Mouse (Mus musculus): ENCODE measurements around the gene Prps1. TPM values are rescaled to one million over a fixed set of nuclear protein-coding genes. Genes with fewer than 3 reads are reported as not detected.

Gene Prps1
- polyA plus RNA-seq, 1 experiment, result 60.8 TPM

- Histone ChIP-seq H3K4me1 (ENCODE audit: control insufficient read depth, insufficient read depth, low read length) (no peaks in the 10 kb centered on the region), H3K27ac (ENCODE audit: insufficient read depth, low read length) (no peak overlapping the region), H3K4me3 (ENCODE audit: insufficient read depth, low read length) (no peak overlapping the region)
- TF ChIP-seq POLR2A (IDR thresholded peaks at IDR 0.05; ENCODE audit: extremely low read depth, insufficient read depth, low read length) (no peak), CTCF (IDR thresholded peaks at IDR 0.05; ENCODE audit: extremely low read depth, insufficient read depth, low read length) (no peak)
These were observed 10.9 kb upstream of the Prps1 start for GRCm38 (mm10) chrX:140445551-140445950.

DNA sequence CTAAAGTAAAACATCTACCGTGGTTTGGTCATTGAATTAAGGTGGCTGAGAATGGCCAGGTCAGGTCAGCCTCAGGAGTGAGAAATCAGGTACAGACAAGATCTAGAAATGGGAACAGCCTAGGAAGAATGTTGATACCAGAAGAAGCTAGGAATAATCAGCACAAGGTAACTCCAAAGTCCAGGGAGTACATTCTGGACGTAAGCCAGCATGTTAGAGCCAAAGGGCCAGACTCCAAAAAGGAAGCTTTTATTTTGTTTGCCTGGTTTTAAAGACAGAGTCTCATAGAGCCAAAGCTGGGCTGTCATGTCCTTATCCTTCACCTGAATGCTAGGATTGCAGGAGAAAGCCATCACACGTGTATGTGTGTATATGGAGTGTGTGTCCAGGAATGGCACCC is 6.3 kb upstream of the Prps1 start:
- Histone ChIP-seq H3K4me1 (ENCODE audit: control insufficient read depth, insufficient read depth, low read length) (no peaks in the 10 kb centered on the region), H3K27ac (ENCODE audit: insufficient read depth, low read length) (no peak overlapping the region), H3K4me3 (ENCODE audit: insufficient read depth, low read length) (no peak overlapping the region)
- TF ChIP-seq CTCF (IDR thresholded peaks at IDR 0.05; ENCODE audit: extremely low read depth, insufficient read depth, low read length) (no peak), POLR2A (IDR thresholded peaks at IDR 0.05; ENCODE audit: extremely low read depth, insufficient read depth, low read length) (no peak)

- no peaks in the 10 kb centered on the region for H3K4me1 ChIP-seq (ENCODE audit: control insufficient read depth, insufficient read depth, low read length)
- peak overlapping the region; percentile 86 for H3K4me3 ChIP-seq (ENCODE audit: insufficient read depth, low read length)
- TF ChIP-seq POLR2A (IDR thresholded peaks at IDR 0.05; ENCODE audit: extremely low read depth, insufficient read depth, low read length), result no peak
- no peak for TF ChIP-seq CTCF (IDR thresholded peaks at IDR 0.05; ENCODE audit: extremely low read depth, insufficient read depth, low read length)
- H3K27ac ChIP-seq (ENCODE audit: insufficient read depth, low read length), result no peak overlapping the region
These were observed 508 bp downstream of the Prps1 start for GRCm38 (mm10) chrX:140456751-140457491.

DNA sequence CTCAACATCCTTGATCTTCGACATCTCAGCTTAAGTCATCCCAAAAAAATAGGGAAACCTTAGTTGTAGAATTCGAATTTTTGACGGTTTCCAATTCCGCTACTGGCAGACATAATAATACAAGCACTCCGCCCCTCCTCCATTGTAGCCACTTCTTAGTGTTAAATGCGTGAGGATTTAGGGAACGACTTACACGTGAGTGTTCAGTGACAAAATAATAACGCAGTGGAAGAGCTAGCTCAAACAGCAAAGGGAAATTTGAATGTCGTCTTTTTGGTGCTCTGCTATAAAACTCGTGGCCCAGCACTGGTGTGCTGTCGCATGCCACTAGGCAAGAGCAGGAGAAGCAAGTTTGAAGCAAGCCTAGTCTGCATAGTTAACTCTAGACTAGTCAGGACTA is 1.1 kb downstream of the Prps1 start:
- no peak for TF ChIP-seq POLR2A (IDR thresholded peaks at IDR 0.05; ENCODE audit: extremely low read depth, insufficient read depth, low read length)
- TF ChIP-seq CTCF (IDR thresholded peaks at IDR 0.05; ENCODE audit: extremely low read depth, insufficient read depth, low read length), result no peak
- H3K4me3 ChIP-seq (ENCODE audit: insufficient read depth, low read length), result peak overlapping the region; percentile 86
- H3K4me1 ChIP-seq (ENCODE audit: control insufficient read depth, insufficient read depth, low read length), result no peaks in the 10 kb centered on the region
- no peak overlapping the region for H3K27ac ChIP-seq (ENCODE audit: insufficient read depth, low read length)

GRCm38 (mm10) chrX:140478231-140478630 is 21.8 kb downstream of the Prps1 start:
- H3K4me1 ChIP-seq (ENCODE audit: control insufficient read depth, insufficient read depth, low read length), result no peaks in the 10 kb centered on the region
- H3K4me3 ChIP-seq (ENCODE audit: insufficient read depth, low read length), result no peak overlapping the region
- H3K27ac ChIP-seq (ENCODE audit: insufficient read depth, low read length), result no peak overlapping the region
- TF ChIP-seq CTCF (IDR thresholded peaks at IDR 0.05; ENCODE audit: extremely low read depth, insufficient read depth, low read length) (no peak), POLR2A (IDR thresholded peaks at IDR 0.05; ENCODE audit: extremely low read depth, insufficient read depth, low read length) (no peak)

- H3K4me1 ChIP-seq (ENCODE audit: control insufficient read depth, insufficient read depth, low read length), result no peaks in the 10 kb centered on the region
- TF ChIP-seq CTCF (IDR thresholded peaks at IDR 0.05; ENCODE audit: extremely low read depth, insufficient read depth, low read length) (peak; percentile 47), POLR2A (IDR thresholded peaks at IDR 0.05; ENCODE audit: extremely low read depth, insufficient read depth, low read length) (no peak)
- H3K4me3 ChIP-seq (ENCODE audit: insufficient read depth, low read length), result no peak overlapping the region
- no peak overlapping the region for H3K27ac ChIP-seq (ENCODE audit: insufficient read depth, low read length)
These were observed 22.8 kb downstream of the Prps1 start for GRCm38 (mm10) chrX:140479171-140479570.

DNA sequence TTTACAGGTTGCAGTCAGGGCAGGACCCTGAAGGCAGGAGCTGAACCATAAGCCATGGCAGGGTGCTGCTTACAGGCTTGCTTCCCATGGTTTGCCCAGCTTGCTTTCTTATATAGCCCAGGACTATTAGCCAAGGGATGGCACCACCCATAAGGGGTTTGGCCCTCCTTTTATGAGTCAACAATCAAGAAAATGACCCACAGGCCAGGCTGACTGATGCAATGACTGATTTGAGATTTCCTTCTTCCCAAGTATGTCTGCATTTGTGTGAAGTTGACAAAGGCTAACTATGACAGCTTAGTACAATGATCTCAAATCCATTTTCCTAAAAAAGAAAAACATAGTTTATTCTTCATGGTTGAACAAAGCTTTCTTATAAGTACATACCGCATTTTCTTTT is 32.8 kb downstream of the Prps1 start:
- TF ChIP-seq CTCF (IDR thresholded peaks at IDR 0.05; ENCODE audit: extremely low read depth, insufficient read depth, low read length) (no peak), POLR2A (IDR thresholded peaks at IDR 0.05; ENCODE audit: extremely low read depth, insufficient read depth, low read length) (no peak)
- H3K4me1 ChIP-seq (ENCODE audit: control insufficient read depth, insufficient read depth, low read length), result no peaks in the 10 kb centered on the region
- H3K27ac ChIP-seq (ENCODE audit: insufficient read depth, low read length), result no peak overlapping the region

GRCm38 (mm10) chrX:140490203-140490602 is 33.8 kb downstream of the Prps1 start:
- no peaks in the 10 kb centered on the region for H3K4me1 ChIP-seq (ENCODE audit: control insufficient read depth, insufficient read depth, low read length)
- TF ChIP-seq POLR2A (IDR thresholded peaks at IDR 0.05; ENCODE audit: extremely low read depth, insufficient read depth, low read length) (no peak), CTCF (IDR thresholded peaks at IDR 0.05; ENCODE audit: extremely low read depth, insufficient read depth, low read length) (no peak)
- H3K27ac ChIP-seq (ENCODE audit: insufficient read depth, low read length), result no peak overlapping the region
- no peak overlapping the region for H3K4me3 ChIP-seq (ENCODE audit: insufficient read depth, low read length)

More for the DNA sequence above, 32.8 kb downstream of the Prps1 start:
- no peak overlapping the region for H3K4me3 ChIP-seq (ENCODE audit: insufficient read depth, low read length)

- TF ChIP-seq CTCF (IDR thresholded peaks at IDR 0.05; ENCODE audit: extremely low read depth, insufficient read depth, low read length) (peak; percentile 61; the same call in 1 of the 2 replicates), POLR2A (IDR thresholded peaks at IDR 0.05; ENCODE audit: extremely low read depth, insufficient read depth, low read length) (no peak)
- H3K4me3 ChIP-seq (ENCODE audit: insufficient read depth, low read length), result no peak overlapping the region
- H3K4me1 ChIP-seq (ENCODE audit: control insufficient read depth, insufficient read depth, low read length), result no peaks in the 10 kb centered on the region
- H3K27ac ChIP-seq (ENCODE audit: insufficient read depth, low read length), result no peak overlapping the region
These were observed 35.6 kb downstream of the Prps1 start for GRCm38 (mm10) chrX:140491884-140492571.

Measured in cortical plate, adult 2 months (tissue).